Mouse (Mus musculus): ENCODE data around the gene Mutyh.
"Not testable (repeated sequence)": the region's sequence is repeated elsewhere in the genome, so short reads cannot be mapped to it uniquely, and the experiment has no call there.

Mutyh gene

DNA sequence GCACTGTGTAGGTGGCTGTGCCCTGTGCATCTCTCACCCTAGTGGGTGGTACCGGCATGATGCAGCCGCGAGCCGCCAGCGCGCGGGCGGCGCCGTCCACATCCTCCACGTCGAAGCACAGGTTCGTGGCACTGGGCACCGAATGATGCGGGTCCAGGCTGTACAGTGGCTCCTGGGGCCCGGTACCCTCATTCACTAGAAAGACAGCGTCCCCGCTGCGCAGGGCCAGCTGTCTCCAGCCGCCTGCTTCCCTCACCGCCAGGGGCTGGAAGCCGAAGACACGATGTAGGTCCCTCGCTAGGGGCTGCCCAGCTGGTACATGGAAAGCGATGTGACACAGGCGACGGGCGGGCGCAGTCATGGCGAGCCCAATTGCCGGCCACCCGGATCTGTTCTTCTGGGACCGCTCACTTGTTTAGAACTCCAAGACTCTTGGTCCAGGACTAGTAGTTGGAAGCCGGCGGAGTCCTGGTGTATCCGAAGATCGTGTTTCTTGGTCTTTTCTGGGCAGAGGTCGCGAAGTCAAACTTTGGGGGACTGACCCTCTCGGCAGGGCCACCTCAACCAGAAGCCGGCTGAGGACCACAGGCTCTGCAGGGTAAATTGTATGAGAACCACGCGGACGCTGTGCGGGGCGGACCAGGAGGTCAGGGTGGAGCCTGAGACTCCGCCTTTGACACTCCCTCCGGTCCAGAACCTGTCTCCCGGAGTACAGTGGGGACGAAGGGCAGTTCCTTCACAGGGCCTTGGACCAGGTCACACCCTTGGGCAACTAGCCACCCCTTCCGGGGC is 13.6 kb downstream of the Mutyh start:
- no peak for DNase-seq (ENCODE audit: low read depth, low spot score)

DNA sequence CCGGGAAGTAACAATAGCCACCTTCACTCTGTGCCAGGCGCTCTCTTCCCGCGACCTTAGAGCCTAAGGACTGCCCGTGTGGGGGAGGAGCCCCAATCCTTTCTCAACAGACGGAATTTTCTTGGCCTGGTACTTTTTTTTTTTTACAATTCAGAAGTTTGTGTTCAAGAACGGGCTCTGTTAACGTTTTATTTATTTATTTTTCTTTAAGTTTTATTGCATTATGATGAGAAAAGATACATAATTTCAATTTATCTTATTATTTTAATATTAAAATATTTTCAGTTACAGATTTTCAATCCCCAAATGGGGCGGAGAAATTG is 14.1 kb downstream of the Mutyh start, which contains the start of gene Hpdl:
Hpdl (minus strand) TSS at position 14 of the 323 bp plus-strand sequence.
- no peak for DNase-seq (ENCODE audit: low read depth, low spot score)

DNA sequence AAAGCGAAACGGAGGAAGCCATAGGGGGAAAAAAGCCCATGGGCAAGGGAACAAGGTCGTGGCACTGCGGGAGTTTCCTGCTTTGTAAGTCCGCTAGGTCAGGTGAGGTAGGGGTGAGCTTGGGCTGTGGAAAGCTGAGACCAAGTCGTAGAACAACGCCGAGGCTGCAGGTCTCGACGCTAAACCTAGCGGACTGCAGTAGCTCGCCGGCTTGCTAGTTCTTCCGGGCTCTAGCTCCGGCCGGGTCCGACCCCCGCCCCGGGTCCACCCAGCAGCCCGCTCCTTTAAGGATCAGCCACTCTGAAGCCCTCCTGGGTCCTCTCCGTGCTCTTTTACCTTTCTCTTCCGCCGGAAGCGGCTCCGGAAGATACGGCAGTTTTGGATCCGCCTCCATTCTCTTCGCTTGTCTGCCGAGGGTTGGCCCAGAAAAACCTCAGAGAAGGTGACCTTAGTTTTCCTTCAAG is 17.1 kb downstream of the Mutyh start:
- no peak for DNase-seq (ENCODE audit: low read depth, low spot score)

GRCm38 (mm10) chr4:116827819-116828218 is 20.3 kb downstream of the Mutyh start:
- no peak for DNase-seq (ENCODE audit: low read depth, low spot score)

- DNase-seq (ENCODE audit: low read depth, low spot score), result no peak
Observed at GRCm38 (mm10) chr4:116829364-116830069, 22.0 kb downstream of the Mutyh start.

- no peak for DNase-seq (ENCODE audit: low read depth, low spot score)
Observed at GRCm38 (mm10) chr4:116830070-116830368, 22.5 kb downstream of the Mutyh start.

DNA sequence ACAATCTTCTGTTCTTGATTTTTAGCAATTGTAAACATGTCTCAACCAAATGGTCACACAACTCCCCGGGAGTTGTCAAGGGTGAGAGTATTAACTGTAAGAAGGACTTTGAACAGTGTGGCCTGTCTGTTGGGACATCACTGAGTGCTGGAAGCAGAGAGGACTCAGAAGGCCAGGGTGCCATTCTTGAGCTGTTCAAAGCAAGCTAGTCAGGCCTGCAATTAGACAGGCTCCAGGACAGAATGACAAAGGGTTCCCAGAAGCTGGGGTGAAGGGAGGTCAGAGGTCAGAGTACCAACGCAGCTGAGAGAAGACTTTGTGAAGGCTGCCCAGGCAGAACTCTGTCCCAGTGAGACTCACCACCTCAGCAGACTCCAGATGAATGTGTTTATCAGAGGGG is 31.5 kb downstream of the Mutyh start:
- no peak for DNase-seq (ENCODE audit: low read depth, low spot score)

DNA sequence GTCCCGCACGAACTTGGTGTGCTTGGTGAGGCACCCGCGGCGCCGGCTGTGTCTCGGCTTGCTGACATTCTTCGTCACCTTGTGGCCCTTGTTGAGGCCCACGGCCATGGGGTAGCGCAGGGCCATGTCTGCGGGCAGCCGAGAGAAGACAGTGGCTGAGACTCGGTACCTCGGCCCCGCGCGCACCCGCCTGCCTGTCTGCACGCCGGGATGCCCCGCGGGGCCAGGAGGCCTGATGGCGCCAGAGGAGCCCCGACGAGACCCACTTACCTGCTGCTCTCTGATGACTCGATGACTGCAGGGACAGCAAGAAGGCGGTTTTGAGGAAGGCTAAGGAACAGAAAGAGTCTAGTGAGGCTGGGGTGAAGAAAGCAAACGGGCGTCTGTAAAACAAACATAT is 32.6 kb downstream of the Mutyh start:
- DNase-seq (ENCODE audit: low read depth, low spot score), result not testable (repeated sequence)

GRCm38 (mm10) chr4:116840841-116841240 is 33.3 kb downstream of the Mutyh start:
- no peak for DNase-seq (ENCODE audit: low read depth, low spot score)

- no peak for DNase-seq (ENCODE audit: low read depth, low spot score)
Observed at GRCm38 (mm10) chr4:116844324-116844723, 36.8 kb downstream of the Mutyh start.

DNA sequence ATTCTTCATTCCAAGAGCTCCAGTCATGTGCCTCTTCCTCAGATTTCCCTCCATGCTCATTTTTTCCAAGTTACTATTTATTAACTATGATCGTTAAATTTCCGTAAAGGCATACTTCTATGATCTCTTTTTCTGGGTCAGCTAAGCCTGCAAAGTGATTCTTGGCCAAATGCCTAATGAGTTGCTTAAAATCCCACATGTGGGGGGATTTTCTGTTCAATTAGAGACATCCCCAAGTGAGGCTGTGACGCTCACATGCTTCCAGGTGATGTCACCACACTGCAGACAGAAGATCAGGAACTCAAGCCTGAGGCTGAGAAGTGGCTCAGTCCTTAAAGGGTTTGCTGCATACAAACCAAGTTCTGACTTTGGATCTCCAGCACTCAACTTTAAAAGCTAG is 42.4 kb downstream of the Mutyh start:
- no peak for DNase-seq (ENCODE audit: low read depth, low spot score)

- no peak for DNase-seq (ENCODE audit: low read depth, low spot score)
Observed at GRCm38 (mm10) chr4:116854286-116854685, 46.8 kb downstream of the Mutyh start.

DNA sequence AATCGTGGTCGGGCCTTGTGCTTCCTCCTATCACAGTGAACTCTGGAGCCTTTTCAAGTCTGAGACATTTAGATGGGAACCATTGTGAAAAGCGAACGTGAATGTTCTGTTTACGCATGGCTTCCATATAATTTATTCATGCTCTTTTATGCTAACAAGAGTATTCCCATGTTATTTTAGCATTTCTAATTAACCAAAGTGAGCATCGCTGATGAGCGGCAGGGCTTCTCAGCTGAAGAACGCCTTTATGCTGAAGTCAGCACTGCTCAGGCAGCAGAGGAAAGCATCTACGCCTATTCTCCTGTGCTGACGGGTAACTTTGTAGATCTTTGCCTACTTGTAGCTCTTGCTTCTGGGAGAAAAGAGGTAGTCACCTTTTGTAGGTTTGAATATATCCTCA is 49.7 kb downstream of the Mutyh start:
- peak; percentile 34 for DNase-seq (ENCODE audit: low read depth, low spot score)

DNA sequence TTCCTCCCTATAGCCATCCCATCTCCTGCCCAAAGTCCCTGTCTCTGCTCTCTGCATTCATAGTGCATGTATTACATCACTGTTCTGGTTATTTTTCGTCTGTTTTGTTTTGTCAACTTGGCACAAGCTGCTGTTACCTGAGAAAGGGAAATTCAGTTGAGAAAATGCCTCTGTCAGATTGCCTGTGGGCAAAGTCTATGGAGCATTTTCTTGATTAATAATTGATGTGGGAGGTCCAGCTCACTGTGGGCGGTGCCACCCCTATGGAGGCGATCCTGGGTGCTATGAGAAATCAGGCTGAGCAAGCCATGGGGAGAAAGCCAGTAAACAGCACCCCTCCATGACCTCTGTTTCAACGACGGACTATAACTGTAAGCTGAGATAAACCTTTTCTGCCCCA is 52.2 kb downstream of the Mutyh start:
- DNase-seq (ENCODE audit: low read depth, low spot score), result no peak

- no peak for DNase-seq (ENCODE audit: low read depth, low spot score)
Observed at GRCm38 (mm10) chr4:116862023-116862422, 54.5 kb downstream of the Mutyh start.
